Mouse (Mus musculus) erythroblast, adult 5-6 weeks (primary cell): ENCODE data around the gene Tmsb15a. TPM values are rescaled to one million over a fixed set of nuclear protein-coding genes. Genes with fewer than 3 reads are reported as not detected.
"Not testable (repeated sequence)": the region's sequence is repeated elsewhere in the genome, so short reads cannot be mapped to it uniquely, and the experiment has no call there.

ENCODE experiments used
- ATAC-seq: replicated peaks from 2 replicates; pipeline ENCODE4 v1.8.0; 2016; ENCODE audit warnings: moderate number of reproducible peaks, mild to moderate bottlenecking, moderate TSS enrichment, inconsistent platforms; ENCODE audit not compliant: poor library complexity, low FRiP score, severe bottlenecking
- total RNA-seq, 2 experiments: library from RNA; stranded (forward) in 1 of 2; stranded (reverse) in 1 of 2; fragments of 150-400 nt in 1 of 2; fragments of 200-764, 138-1000 nt in 1 of 2; gene quantifications; 2 replicates each; pipeline versions ENCODE4 v1.2.3 to v1.2.4; 2015 to 2017; ENCODE audit warnings: low replicate concordance in 2 of 2

Gene Tmsb15a
- total RNA-seq (2015; ENCODE audit: low replicate concordance) (not detected in 2 replicates), total RNA-seq (2017; ENCODE audit: low replicate concordance) (not detected in 2 replicates)

GRCm38 (mm10) chrX:135725161-135725560 is at the start of gene Tmsb15a:
Tmsb15a (minus strand) TSS chrX:135725261.
- no peak for ATAC-seq

DNA sequence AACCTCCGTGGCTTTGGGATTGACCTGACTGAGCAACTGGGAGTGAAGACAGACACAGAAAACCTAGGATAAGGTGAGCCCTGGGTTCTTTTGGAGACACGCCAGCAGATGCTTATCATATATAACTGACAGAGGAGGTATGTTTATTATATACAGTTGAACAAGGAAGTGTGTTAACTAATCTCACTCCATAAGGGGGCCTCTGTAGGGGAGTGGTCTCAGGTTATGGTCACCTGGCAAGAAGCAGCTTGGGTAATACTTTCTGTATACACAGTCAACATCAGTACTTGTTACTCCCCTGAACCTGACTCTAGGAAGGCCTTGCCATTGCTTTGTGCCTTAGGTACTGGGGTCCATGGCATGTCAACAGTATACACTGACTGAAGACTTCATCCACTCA is 43.5 kb upstream of the Tmsb15a start:
- no peak for ATAC-seq

GRCm38 (mm10) chrX:135768043-135768548 is 43.0 kb upstream of the Tmsb15a start:
- no peak for ATAC-seq

- ATAC-seq = no peak
These were observed 36.6 kb upstream of the Tmsb15a start for GRCm38 (mm10) chrX:135761707-135762106.

- peak; percentile 80; the same call in 1 of the 2 replicates for ATAC-seq
These were observed 27.8 kb upstream of the Tmsb15a start for GRCm38 (mm10) chrX:135752832-135753231.

GRCm38 (mm10) chrX:135745376-135745775 is 20.3 kb upstream of the Tmsb15a start:
- ATAC-seq = not testable (repeated sequence)

- peak; percentile 37 for ATAC-seq
These were observed 17.9 kb upstream of the Tmsb15a start for GRCm38 (mm10) chrX:135743056-135743355.

DNA sequence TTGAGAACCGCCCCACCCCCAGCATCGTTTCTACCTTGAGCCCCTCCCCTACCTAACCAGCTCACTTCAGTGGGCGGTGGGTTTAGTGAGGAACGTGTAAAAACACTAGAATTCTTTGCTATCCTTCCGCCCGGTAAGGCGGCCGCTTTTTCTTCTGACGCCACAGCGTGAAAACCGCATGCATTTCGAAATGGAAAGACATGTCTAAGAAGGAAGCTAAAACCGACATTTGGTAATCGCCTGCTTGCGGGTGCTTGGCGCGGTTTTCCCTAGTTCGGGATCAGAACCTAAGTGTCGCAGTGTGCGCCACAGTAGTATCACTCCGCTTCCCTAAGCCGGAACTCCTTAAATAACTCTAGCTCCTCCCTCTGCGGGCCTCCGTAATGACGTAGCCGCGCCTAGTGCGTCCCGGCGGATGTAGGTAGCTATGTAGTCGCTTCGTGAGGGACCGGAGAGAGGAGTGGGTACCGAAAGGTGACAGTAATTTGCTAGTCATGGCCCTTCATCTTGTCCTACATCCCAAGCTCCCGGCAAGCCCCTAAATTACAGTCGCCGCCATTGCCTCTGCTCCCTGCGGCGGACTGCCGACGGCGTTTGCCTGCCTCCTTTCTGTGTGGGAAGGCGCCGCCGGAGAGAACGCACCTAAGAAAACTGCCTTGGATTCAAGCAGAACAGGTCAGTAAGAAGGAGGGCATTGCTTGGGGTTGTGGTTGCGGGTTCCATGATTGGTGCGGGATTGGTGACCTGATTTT is 17.4 kb upstream of the Tmsb15a start, which contains the start of the genes Armcx5 and Gprasp1:
TSS of gene Armcx5 (plus strand) at position 430 of the 752 bp plus-strand sequence.
TSS of gene Gprasp1 (plus strand) at position 430 of the 752 bp plus-strand sequence.
- ATAC-seq = peak; percentile 100

- ATAC-seq = no peak
These were observed 13.9 kb upstream of the Tmsb15a start for GRCm38 (mm10) chrX:135738730-135739520.

DNA sequence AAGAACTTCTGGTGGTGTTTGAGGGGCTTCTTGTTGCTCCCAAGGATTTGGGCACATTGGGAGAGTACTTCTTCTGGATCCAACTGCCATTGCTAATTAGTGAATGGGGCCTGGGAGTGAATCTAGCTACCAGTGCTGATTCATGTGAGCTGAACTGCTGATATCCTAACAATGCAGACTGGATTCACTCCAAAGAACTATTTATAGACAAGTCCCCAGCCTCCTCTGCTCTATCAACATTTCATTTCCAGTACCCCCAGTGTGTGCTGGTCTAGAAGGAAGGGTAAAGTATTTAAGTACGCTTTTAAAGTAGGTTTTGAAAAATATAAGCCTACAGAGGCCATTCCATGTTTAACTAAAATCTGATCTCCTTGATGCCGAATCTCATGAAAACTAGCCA is 12.2 kb downstream of the Tmsb15a start:
- no peak for ATAC-seq

GRCm38 (mm10) chrX:135704349-135704748 is 20.7 kb downstream of the Tmsb15a start:
- no peak for ATAC-seq

GRCm38 (mm10) chrX:135703111-135703510 is 21.9 kb downstream of the Tmsb15a start:
- no peak for ATAC-seq

- no peak for ATAC-seq
These were observed 31.4 kb downstream of the Tmsb15a start, which contains the start of gene Tcp11x2 for GRCm38 (mm10) chrX:135693633-135694032. Tcp11x2 (minus strand) TSS chrX:135693790.

DNA sequence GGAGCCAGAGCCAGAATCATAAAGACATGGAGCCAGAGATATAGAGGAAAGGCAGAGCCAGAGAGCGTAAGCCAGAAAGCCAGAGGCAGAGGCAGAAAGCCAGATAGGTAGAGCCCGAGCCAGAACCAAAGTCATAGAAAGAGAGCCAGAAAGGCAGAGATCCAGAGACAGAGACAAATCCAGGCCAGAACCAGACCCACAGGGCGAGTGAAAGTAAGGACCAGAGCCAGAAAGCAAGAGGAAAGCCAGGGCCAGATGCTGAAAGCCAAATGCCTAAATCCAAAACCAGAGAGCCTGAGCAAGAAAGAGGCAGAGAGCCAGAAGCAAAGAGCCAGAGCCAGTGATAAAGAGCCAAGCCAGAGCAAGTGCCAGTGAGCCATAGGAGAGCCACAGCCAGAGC is 37.3 kb downstream of the Tmsb15a start:
- ATAC-seq = no peak

DNA sequence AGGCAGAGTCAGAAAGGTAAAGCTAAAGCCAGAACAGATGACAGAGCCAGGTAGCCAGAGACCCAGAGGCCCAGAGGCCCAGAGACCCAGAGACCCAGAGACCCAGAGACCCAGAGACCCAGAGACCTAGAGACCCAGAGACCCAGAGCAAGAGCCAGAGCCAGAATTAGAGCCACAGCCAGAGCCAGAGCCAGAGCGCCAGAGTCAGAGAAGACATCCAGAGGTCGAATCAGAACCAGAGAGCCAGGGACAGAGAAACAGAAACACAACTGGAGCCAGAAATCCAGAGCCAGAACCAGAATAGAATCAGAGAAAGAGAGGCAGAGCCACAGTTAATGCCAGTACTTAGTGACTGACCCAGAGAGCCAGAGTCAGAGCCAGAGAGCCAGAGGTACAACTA is 43.2 kb downstream of the Tmsb15a start:
- no peak for ATAC-seq

Other genes with a start within 250 kb of the Tmsb15a start
- not detected in 2 replicates for gene AV320801, start 230.7 kb downstream of the Tmsb15a start, total RNA-seq (2015; ENCODE audit: low replicate concordance)
- 0.09 TPM in 1 of 2 replicates, not detected in the other for gene AV320801, start 230.7 kb downstream of the Tmsb15a start, total RNA-seq (2017; ENCODE audit: low replicate concordance)
- not detected in 2 replicates for gene Nxf7, start 126.5 kb downstream of the Tmsb15a start, total RNA-seq (2015; ENCODE audit: low replicate concordance)
- gene Nxf7, start 126.5 kb downstream of the Tmsb15a start, total RNA-seq (2017; ENCODE audit: low replicate concordance) = not detected in 2 replicates
- gene Prame, start 97.6 kb downstream of the Tmsb15a start, total RNA-seq (2015; ENCODE audit: low replicate concordance) = not detected in 2 replicates
- not detected in 2 replicates for gene Prame, start 97.6 kb downstream of the Tmsb15a start, total RNA-seq (2017; ENCODE audit: low replicate concordance)
- not detected in 2 replicates for gene Tcp11x2, start 31.5 kb downstream of the Tmsb15a start, total RNA-seq (2015; ENCODE audit: low replicate concordance)
- gene Tcp11x2, start 31.5 kb downstream of the Tmsb15a start, total RNA-seq (2017; ENCODE audit: low replicate concordance) = not detected in 2 replicates
- 5.4 and 6.5 TPM in 2 replicates for gene Armcx5, start 17.5 kb upstream of the Tmsb15a start, total RNA-seq (2015; ENCODE audit: low replicate concordance)
- 4.4 and 4.7 TPM in 2 replicates for gene Armcx5, start 17.5 kb upstream of the Tmsb15a start, total RNA-seq (2017; ENCODE audit: low replicate concordance)
- 4.6 and 14.6 TPM in 2 replicates for gene Gprasp1, start 17.5 kb upstream of the Tmsb15a start, total RNA-seq (2015; ENCODE audit: low replicate concordance)
- 9.2 and 12.9 TPM in 2 replicates for gene Gprasp1, start 17.5 kb upstream of the Tmsb15a start, total RNA-seq (2017; ENCODE audit: low replicate concordance)
- 0.38 and 3.8 TPM in 2 replicates for gene Bhlhb9, start 72.3 kb upstream of the Tmsb15a start, total RNA-seq (2015; ENCODE audit: low replicate concordance)
- gene Bhlhb9, start 72.3 kb upstream of the Tmsb15a start, total RNA-seq (2017; ENCODE audit: low replicate concordance) = 1.8 and 3.4 TPM in 2 replicates
- gene Gprasp2, start 113.8 kb upstream of the Tmsb15a start, total RNA-seq (2015; ENCODE audit: low replicate concordance) = not detected in 2 replicates
- gene Gprasp2, start 113.8 kb upstream of the Tmsb15a start, total RNA-seq (2017; ENCODE audit: low replicate concordance) = not detected in 2 replicates